ENCODE assay signal across 7 mouse cellular contexts in the genomic region with DNA sequence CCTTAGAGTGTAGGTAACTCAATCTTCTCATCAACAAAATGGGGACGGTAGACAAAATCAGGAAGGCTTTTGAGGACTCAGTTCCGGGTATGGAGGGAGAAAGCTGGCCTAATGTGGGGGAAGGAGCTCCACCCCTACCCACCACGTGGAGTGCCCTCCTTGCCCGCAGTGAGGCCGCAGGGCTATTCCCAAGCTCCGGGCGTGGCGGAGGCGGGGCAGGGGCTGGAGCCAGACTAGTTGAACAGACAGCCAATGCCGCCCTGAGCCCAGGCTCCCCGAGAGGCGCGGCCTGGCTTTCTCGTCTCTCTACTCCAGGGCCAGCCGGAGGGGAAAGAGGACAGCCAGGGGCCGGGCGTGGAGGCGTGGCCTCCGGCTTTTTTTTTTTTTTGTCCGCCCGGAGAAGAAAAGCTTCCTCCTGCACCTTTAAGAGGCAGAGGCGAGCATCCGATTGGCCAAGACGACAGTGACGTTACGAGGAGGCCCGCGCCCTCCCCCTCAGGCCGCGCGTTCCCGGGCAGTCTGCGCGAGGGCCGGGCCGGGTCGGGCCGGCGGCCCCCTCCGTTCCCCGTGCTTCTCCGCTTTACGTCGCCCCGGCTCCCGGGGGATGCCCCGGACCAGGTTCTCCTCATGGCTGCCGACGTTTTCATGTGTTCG. TPM values are rescaled to one million over a fixed set of nuclear protein-coding genes. Genes with fewer than 3 reads are reported as not detected.
DNase-seq lines count a peak whose midpoint lies in the region; ATAC-seq lines count a peak whose summit lies in the region.

TSS of gene Mlxip (plus strand) at position 496 of the 654 bp plus-strand sequence.

- peak; percentile 98 for DNase-seq in adrenal gland, postnatal 14 days
- peak; percentile 94 for DNase-seq in embryonic facial prominence, embryonic 11.5 days (ENCODE audit: low spot score)
- DNase-seq in heart, adult 11 months: peak; percentile 100
- peak; percentile 95 for DNase-seq in kidney, adult 18-20 months
- DNase-seq in limb, embryonic 11.5 days (ENCODE audit: low spot score): peak; percentile 95
- DNase-seq in midbrain, embryonic 14.5 days: peak; percentile 95
- DNase-seq in spleen, adult 18-20 months: peak; percentile 86 to 88

- no peaks in the 10 kb centered on the region for H3K9me3 ChIP-seq in embryonic facial prominence, embryonic 11.5 days (replicated peaks; ENCODE audit: control insufficient read depth, low read length)
- H3K9me3 ChIP-seq in limb, embryonic 11.5 days (ENCODE audit: control insufficient read depth, low read length): no peaks in the 10 kb centered on the region
- no peaks in the 10 kb centered on the region for H3K9me3 ChIP-seq in midbrain, embryonic 14.5 days (ENCODE audit: control insufficient read depth, low read length)

- peak within 1 kb of the TSS; percentile 59; the same call in 1 of the 2 replicates for H3K27ac ChIP-seq in embryonic facial prominence, embryonic 11.5 days (replicated peaks; ENCODE audit: low read depth, low read length)
- H3K27ac ChIP-seq in limb, embryonic 11.5 days (replicated peaks; ENCODE audit: low read depth, low read length): peak within 1 kb of the TSS; percentile 25
- peak within 1 kb of the TSS; percentile 84 for H3K27ac ChIP-seq in midbrain, embryonic 14.5 days (replicated peaks; ENCODE audit: low read depth, low read length)

- peak within 1 kb of the TSS; percentile 86 for H3K4me3 ChIP-seq in embryonic facial prominence, embryonic 11.5 days (ENCODE audit: low read depth, low read length)
- peak within 1 kb of the TSS; percentile 83 for H3K4me3 ChIP-seq in limb, embryonic 11.5 days (ENCODE audit: low read depth, low read length)
- peak within 1 kb of the TSS; percentile 95 for H3K4me3 ChIP-seq in midbrain, embryonic 14.5 days (replicated peaks; ENCODE audit: low read depth, low read length)

- no peaks in the 10 kb centered on the region for H3K36me3 ChIP-seq in embryonic facial prominence, embryonic 11.5 days (replicated peaks; ENCODE audit: control insufficient read depth, insufficient read depth, low read depth, low read length)
- no peaks in the 10 kb centered on the region for H3K36me3 ChIP-seq in limb, embryonic 11.5 days (ENCODE audit: control insufficient read depth, insufficient read depth, low read length)
- H3K36me3 ChIP-seq in midbrain, embryonic 14.5 days (ENCODE audit: control insufficient read depth, insufficient read depth, low read length): no peaks in the 10 kb centered on the region

- peak; percentile 94 for ATAC-seq in embryonic facial prominence, embryonic 11.5 days (replicated peaks; ENCODE audit: insufficient number of reproducible peaks, low FRiP score, low TSS enrichment, low read depth)
- peak; percentile 95 for ATAC-seq in limb, embryonic 11.5 days (ENCODE audit: insufficient number of reproducible peaks, low FRiP score, low TSS enrichment, low read depth)
- peak; percentile 95 for ATAC-seq in midbrain, embryonic 14.5 days (ENCODE audit: low FRiP score, low TSS enrichment)

- H3K4me2 ChIP-seq in embryonic facial prominence, embryonic 11.5 days (ENCODE audit: low read depth, low read length): peak within 1 kb of the TSS; percentile 78
- H3K4me2 ChIP-seq in limb, embryonic 11.5 days (ENCODE audit: low read depth, severe bottlenecking): peak within 1 kb of the TSS; percentile 90
- H3K4me2 ChIP-seq in midbrain, embryonic 14.5 days (ENCODE audit: low read length): peak within 1 kb of the TSS; percentile 69

- no peaks in the 10 kb centered on the region; the same call in 1 of the 2 replicates for H3K4me1 ChIP-seq in embryonic facial prominence, embryonic 11.5 days (ENCODE audit: control insufficient read depth, insufficient read depth, low read length)
- peaks cover 23% of the 10 kb centered on the region for H3K4me1 ChIP-seq in limb, embryonic 11.5 days (ENCODE audit: control insufficient read depth, insufficient read depth, low read length)
- H3K4me1 ChIP-seq in midbrain, embryonic 14.5 days (ENCODE audit: control insufficient read depth, insufficient read depth, low read length): peaks cover 36% of the 10 kb centered on the region

- H3K27me3 ChIP-seq in embryonic facial prominence, embryonic 11.5 days (ENCODE audit: control insufficient read depth, insufficient read depth, low read length): no peaks in the 10 kb centered on the region
- no peaks in the 10 kb centered on the region for H3K27me3 ChIP-seq in limb, embryonic 11.5 days (ENCODE audit: control insufficient read depth, insufficient read depth, low read length)
- no peaks in the 10 kb centered on the region for H3K27me3 ChIP-seq in midbrain, embryonic 14.5 days (ENCODE audit: control insufficient read depth, insufficient read depth, low read length)

- peak within 1 kb of the TSS; percentile 90 for H3K9ac ChIP-seq in embryonic facial prominence, embryonic 11.5 days (replicated peaks; ENCODE audit: low read length)
- H3K9ac ChIP-seq in limb, embryonic 11.5 days (ENCODE audit: low read length): peak within 1 kb of the TSS; percentile 87
- peak within 1 kb of the TSS; percentile 88 for H3K9ac ChIP-seq in midbrain, embryonic 14.5 days (replicated peaks; ENCODE audit: low read length)

- WGBS in embryonic facial prominence, embryonic 11.5 days: under 1% methylated on average over 47 of the region's 50 CpGs
- under 1% methylated on average over 49 of the region's 50 CpGs for WGBS in limb, embryonic 11.5 days
- under 1% methylated on average over 49 of the region's 50 CpGs for WGBS in midbrain, embryonic 14.5 days

RNA-seq across cellular contexts. Expression of gene Mlxip, which starts in this region (rescaled TPM):
- total RNA-seq in adrenal gland, postnatal 14 days (2021): 24.8 and 31.8 TPM in 2 replicates
- polyA plus RNA-seq in embryonic facial prominence, embryonic 11.5 days (2014; fragmentation: Nextera tagmentation; extraction: Ambion mirVana): 13.9 and 14.0 TPM in 2 replicates
- 19.3 and 21.7 TPM in 2 replicates for polyA plus RNA-seq in limb, embryonic 11.5 days (2014; fragmentation: Nextera tagmentation; extraction: Ambion mirVana)
- 18.7 and 23.0 TPM in 2 replicates for polyA plus RNA-seq in midbrain, embryonic 14.5 days (2014; fragmentation: Nextera tagmentation; extraction: Ambion mirVana)

Comparison
In these comparisons a context has a peak if more than half of its experiments do, and no peak if none do; other contexts are left out.
1. Peak in every context shown above with its lines: DNase-seq, ATAC-seq, H3K4me3 ChIP-seq and H3K27ac ChIP-seq.
2. H3K27ac ChIP-seq: peak in every context shown above with its lines; median percentile 84 in midbrain, embryonic 14.5 days; 59 in embryonic facial prominence, embryonic 11.5 days; 25 in limb, embryonic 11.5 days.